Mouse (Mus musculus) bone marrow, adult 2 months (tissue): ENCODE data around the gene Mmp28.

Experiments used
- CTCF ChIP-seq: fragments of 200-500 bp; IDR thresholded peaks from 2 replicates; pipeline ENCODE4 v1.5.1; 2011; ENCODE audit warnings: low read length, control low read depth; ENCODE audit not compliant: control insufficient read depth, insufficient read depth
- POLR2A ChIP-seq: fragments of 200-500 bp; IDR thresholded peaks from 2 replicates; pipeline ENCODE4 v1.6.1; 2011; ENCODE audit warnings: low read depth, mild to moderate bottlenecking, control low read depth, low read length, borderline replicate concordance; ENCODE audit not compliant: control insufficient read depth

DNA sequence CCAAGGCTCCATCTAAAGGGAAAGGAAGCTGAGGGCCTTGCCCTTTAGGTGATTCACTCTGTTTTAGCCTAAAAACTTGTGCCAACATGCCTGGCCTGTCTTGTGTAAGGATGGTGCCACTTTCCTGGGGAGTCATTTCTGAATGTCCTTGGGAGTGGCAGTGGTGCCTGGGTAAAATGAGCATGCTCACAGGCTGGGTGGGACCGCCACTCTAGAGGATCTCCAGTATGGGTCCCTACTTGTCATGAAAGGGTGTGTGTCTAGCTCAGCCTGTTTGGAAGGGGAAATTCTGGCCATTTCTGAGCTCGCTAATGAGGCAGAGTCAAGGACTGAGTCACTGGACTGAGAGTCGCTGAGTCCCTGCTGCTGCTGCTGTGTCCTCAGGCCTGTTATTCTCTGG is 7.3 kb downstream of the Mmp28 start:
- no peak for TF ChIP-seq POLR2A
- TF ChIP-seq CTCF = no peak
